Mouse (Mus musculus): Measurements from ENCODE around the gene Maml2.

- TF ChIP-seq CTCF (IDR thresholded peaks at IDR 0.05; ENCODE audit: low read depth) = peak; percentile 60
- TF ChIP-seq EP300 (IDR thresholded peaks at IDR 0.05; ENCODE audit: low read depth) = no peak
These were observed 355.2 kb downstream of the Maml2 start for GRCm38 (mm10) chr9:13652917-13653316.
